Mouse (Mus musculus) ES-E14 (cell line): ENCODE measurements around the gene Prr5l. TPM values are rescaled to one million over a fixed set of nuclear protein-coding genes. Genes with fewer than 3 reads are reported as not detected.

Experiments
- DNase-seq: peaks from one replicate; pipeline ENCODE4 v3.0.0-alpha.2; 2013; ENCODE audit warnings: low read depth, low spot score
- H3K27ac ChIP-seq: 2 replicates; pipeline ENCODE4 v1.5.1; 2012; ENCODE audit warnings: low read depth, mild to moderate bottlenecking, low read length, moderate library complexity, mixed read lengths; ENCODE audit not compliant: poor library complexity, insufficient read depth, severe bottlenecking
- H3K36me3 ChIP-seq: 2 replicates; pipeline ENCODE4 v1.6.1; 2012; ENCODE audit warnings: mild to moderate bottlenecking, low read length, moderate library complexity, mixed read lengths; ENCODE audit not compliant: control insufficient read depth, poor library complexity, insufficient read depth, severe bottlenecking
- H3K4me1 ChIP-seq, 2 experiments: fragments of 150-350 bp in 1 of 2; sonication (generic) in 1 of 2; 2 replicates each; pipeline ENCODE4 v1.6.1; 2012; ENCODE audit warnings: low read length in 2 of 2, mild to moderate bottlenecking in 1 of 2, mixed read lengths in 1 of 2; ENCODE audit not compliant: control insufficient read depth in 2 of 2, insufficient read depth in 2 of 2, poor library complexity in 1 of 2
- H3K4me3 ChIP-seq, 2 experiments: fragments of 150-350 bp in 1 of 2; sonication (generic) in 1 of 2; 2 replicates each; pipeline ENCODE4 v1.5.1; 2012; ENCODE audit warnings: low read length in 2 of 2, low read depth in 1 of 2, mild to moderate bottlenecking in 1 of 2, mixed read lengths in 1 of 2; ENCODE audit not compliant: insufficient read depth in 1 of 2, poor library complexity in 1 of 2, severe bottlenecking in 1 of 2
- H3K9ac ChIP-seq: 2 replicates; pipeline ENCODE4 v1.6.1; 2012; ENCODE audit warnings: low read depth, mild to moderate bottlenecking, low read length, mixed read lengths; ENCODE audit not compliant: poor library complexity, insufficient read depth, severe bottlenecking
- H3K9me3 ChIP-seq: fragments of 150-350 bp; sonication (generic); 2 replicates; pipeline ENCODE4 v1.6.1; 2012; ENCODE audit warnings: low read depth, mild to moderate bottlenecking, low read length; ENCODE audit not compliant: control insufficient read depth, insufficient read depth
- CHD2 ChIP-seq: IDR thresholded peaks from 2 replicates; pipeline ENCODE4 v1.6.1; 2014; ENCODE audit warnings: mild to moderate bottlenecking, low read depth, low read length, inconsistent platforms
- HCFC1 ChIP-seq: IDR thresholded peaks from 2 replicates; pipeline ENCODE4 v1.6.1; 2012; ENCODE audit warnings: low read length, inconsistent platforms, borderline replicate concordance; ENCODE audit not compliant: insufficient read depth
- MAFK ChIP-seq: IDR thresholded peaks from 2 replicates; pipeline ENCODE4 v1.6.1; 2014; ENCODE audit warnings: mild to moderate bottlenecking, low read depth, low read length, inconsistent platforms; ENCODE audit not compliant: insufficient read depth
- ZC3H11A ChIP-seq: IDR thresholded peaks from 2 replicates; pipeline ENCODE4 v1.6.1; 2012; ENCODE audit warnings: low read depth, mild to moderate bottlenecking, inconsistent platforms, low read length, borderline replicate concordance
- ZNF384 ChIP-seq: IDR thresholded peaks from 2 replicates; pipeline ENCODE4 v1.6.1; 2012; ENCODE audit warnings: low read depth, low read length, inconsistent platforms
- in situ Hi-C, 2 experiments: fragments of 600-800 bp; cut with MboI; formaldehyde crosslinking; loops; one replicate each; pipeline ENCODE4 v1.15.1; 2025; ENCODE audit warnings: low sequenced_read_pairs in 2 of 2, inconsistent platforms in 1 of 2; ENCODE audit not compliant: unreplicated experiment in 2 of 2
- total RNA-seq: library from RNA; depleted of rRNA; stranded (reverse); fragments of 300-350 nt; gene quantifications from 2 replicates; pipeline ENCODE4 v1.2.3, GENCODE M21; 2012; rRNA removed

The Prr5l gene
- total RNA-seq, result 3.5 and 4.5 TPM in 2 replicates

DNA sequence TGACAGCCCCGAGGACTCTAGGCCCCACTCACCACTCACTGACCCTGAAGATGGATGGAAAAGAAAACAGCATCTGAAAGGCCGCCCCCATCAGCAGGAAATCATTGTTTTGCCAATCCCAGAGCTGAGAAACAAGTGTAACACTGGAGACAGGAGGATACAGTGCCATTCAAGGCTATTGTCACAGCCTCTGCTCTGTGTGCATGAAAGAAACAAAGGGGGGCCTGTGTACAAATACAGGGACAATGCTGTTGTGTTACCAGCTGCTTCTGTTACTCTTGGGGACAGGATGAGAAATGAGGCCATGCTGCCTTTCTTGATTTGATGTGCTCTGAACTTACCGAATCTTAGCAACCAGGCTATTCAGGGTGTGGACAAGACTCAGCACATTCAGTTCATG is at the start of gene Prr5l:
Prr5l (minus strand) TSS at position 30 of the 400 bp plus-strand sequence.
- no peaks in the 10 kb centered on the region for H3K36me3 ChIP-seq
- in situ Hi-C loops, result no loop called here
- no peak within 1 kb of the TSS for H3K9ac ChIP-seq
- no peaks in the 10 kb centered on the region for H3K9me3 ChIP-seq
- no peaks in the 10 kb centered on the region; a peak in 1 of 4 replicates for H3K4me1 ChIP-seq
- TF ChIP-seq ZNF384, result no peak
- TF ChIP-seq HCFC1, result no peak
- TF ChIP-seq MAFK, result no peak
- TF ChIP-seq CHD2, result no peak
- no peak for TF ChIP-seq ZC3H11A
- H3K27ac ChIP-seq, result no peak within 1 kb of the TSS
- no peak within 1 kb of the TSS for H3K4me3 ChIP-seq
- no peak for DNase-seq

DNA sequence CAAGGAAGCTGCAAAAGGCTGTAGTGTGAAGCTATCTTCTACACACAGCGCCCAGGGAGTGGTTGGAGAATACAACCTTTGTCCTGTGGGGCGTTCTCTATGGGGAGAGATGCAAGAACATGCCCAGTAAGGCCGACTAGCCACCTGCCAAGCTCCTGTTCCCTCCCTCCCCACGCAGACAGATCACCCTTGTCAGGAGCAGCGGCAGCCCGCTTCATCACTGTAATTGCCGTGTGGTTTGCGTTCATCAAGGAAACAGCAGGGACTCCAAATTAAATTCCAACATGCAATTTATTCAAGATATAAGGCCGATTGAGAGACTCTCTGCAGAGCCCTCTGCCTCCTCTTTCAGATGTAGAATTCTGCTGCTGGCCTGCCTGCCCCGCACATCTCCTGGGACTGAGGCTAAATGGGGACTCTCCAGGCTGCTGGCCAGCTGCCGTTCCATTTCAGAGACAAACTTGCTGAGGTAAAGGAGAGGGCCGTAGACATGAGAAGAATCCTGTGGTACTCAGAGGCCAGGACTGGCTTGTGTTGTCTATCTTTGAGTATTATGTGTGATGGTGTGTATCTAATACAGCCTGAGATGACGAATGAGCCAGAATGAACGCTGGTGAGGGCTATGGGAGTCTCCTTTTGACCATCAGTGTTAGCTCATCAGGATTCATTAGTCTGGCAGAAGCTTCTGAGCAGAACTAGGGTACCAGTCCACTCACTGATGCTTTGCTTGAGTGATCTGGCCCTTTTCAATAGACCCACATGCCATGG is 49.5 kb upstream of the Prr5l start:
- no peaks in the 10 kb centered on the region for H3K9me3 ChIP-seq
- DNase-seq, result no peak
- H3K27ac ChIP-seq, result no peak overlapping the region
- TF ChIP-seq MAFK (no peak), ZC3H11A (no peak), HCFC1 (no peak), CHD2 (no peak), ZNF384 (no peak)
- in situ Hi-C loops, result no loop called here
- H3K4me3 ChIP-seq, result no peak overlapping the region
- no peaks in the 10 kb centered on the region for H3K36me3 ChIP-seq
- no peak overlapping the region for H3K9ac ChIP-seq
- no peaks in the 10 kb centered on the region for H3K4me1 ChIP-seq

DNA sequence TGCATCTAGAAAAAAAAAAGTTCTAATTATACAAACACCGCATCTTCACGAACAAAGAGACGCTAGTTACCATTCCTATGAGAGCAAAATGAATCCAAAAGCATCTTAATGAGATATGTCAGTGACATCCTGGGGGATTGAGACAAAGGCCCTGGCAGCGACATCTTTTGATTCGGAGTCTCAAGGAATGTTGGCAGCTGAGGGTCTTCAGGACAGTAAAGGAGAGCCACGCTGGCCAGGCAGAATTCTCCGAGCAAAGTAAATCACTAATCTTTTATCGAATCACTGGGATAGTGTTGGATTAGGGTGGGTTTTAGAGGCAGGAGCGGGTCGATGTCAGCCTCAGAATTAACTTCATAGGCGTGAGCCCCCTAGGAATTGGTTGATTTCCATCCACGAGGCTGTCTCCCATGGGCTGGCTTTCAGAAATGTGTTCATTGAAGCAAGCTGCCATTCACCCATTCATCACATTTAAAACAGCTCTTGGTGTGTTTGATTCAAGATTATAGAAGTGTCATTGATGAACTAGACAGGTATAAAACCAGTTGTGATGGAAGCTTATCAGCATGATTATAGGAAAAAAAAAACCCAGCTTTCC is 42.9 kb upstream of the Prr5l start:
- DNase-seq, result no peak
- H3K36me3 ChIP-seq, result no peaks in the 10 kb centered on the region
- no peak overlapping the region for H3K4me3 ChIP-seq
- no peaks in the 10 kb centered on the region for H3K4me1 ChIP-seq
- in situ Hi-C loops, result no loop called here
- TF ChIP-seq CHD2 (no peak), MAFK (no peak), ZC3H11A (no peak), ZNF384 (no peak), HCFC1 (no peak)
- H3K9me3 ChIP-seq, result no peaks in the 10 kb centered on the region
- H3K9ac ChIP-seq, result no peak overlapping the region
- no peak overlapping the region for H3K27ac ChIP-seq

DNA sequence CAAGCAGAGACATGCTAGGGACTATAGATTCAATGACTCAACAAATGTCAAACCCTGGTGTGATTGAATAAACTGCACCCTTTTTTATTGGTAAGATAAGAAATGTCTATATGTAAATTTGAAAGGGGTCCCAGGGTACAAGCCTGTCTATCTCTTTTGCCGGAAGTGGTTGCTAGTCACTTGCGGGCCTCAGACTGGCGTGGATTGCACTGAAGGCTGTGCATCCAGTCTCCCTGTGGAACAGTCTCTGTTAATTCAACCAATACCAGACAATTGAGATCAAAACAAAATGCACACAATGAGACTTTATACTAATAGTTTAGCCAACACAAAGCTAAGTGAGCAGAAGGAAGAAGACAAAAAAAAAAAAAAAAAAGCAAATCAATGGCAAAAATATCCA is 42.4 kb upstream of the Prr5l start:
- H3K27ac ChIP-seq, result no peak overlapping the region
- no peaks in the 10 kb centered on the region for H3K9me3 ChIP-seq
- in situ Hi-C loops, result no loop called here
- H3K9ac ChIP-seq, result no peak overlapping the region
- no peaks in the 10 kb centered on the region for H3K36me3 ChIP-seq
- no peak overlapping the region for H3K4me3 ChIP-seq
- H3K4me1 ChIP-seq, result no peaks in the 10 kb centered on the region
- DNase-seq, result no peak
- TF ChIP-seq CHD2, result no peak
- no peak for TF ChIP-seq ZNF384
- TF ChIP-seq HCFC1, result no peak
- TF ChIP-seq MAFK, result no peak
